Mouse (Mus musculus): ENCODE measurements around the gene Ikzf1. TPM values are rescaled to one million over a fixed set of nuclear protein-coding genes. Genes with fewer than 3 reads are reported as not detected.

Ikzf1 gene
- polyA plus RNA-seq, 1 experiment from 2014 or later, result 2.8 TPM

DNA sequence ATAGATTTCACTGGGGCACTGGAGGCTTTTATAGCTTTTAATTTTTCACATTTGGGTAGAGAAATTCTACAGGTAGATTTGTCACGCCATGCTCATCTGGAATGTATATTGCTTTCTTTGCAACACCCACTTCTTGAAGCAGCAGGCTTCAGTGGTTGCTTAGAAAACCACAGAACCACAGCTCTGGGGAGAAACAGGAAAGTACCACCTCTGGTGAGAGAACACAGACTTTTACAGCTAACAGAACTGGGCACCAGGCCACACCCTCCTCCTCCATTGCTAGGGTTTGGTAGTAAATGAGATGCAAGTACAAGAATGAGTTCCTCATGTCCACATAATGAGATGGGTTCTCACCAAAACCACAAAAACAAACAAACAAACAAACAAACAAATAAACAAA lies 81.3 kb downstream of the Ikzf1 start:
- no peaks in the 10 kb centered on the region for H3K36me3 ChIP-seq
- no peaks in the 10 kb centered on the region for H3K4me1 ChIP-seq
- no peak for DNase-seq (ENCODE audit: low spot score)
- H3K9me3 ChIP-seq (replicated peaks), result no peaks in the 10 kb centered on the region
- WGBS, result 95% methylated on average over 1 of the region's 1 CpGs
- no peaks in the 10 kb centered on the region for H3K27me3 ChIP-seq (ENCODE audit: low read depth, poor library complexity, severe bottlenecking)
- H3K4me3 ChIP-seq, result no peak overlapping the region
- H3K27ac ChIP-seq (replicated peaks), result no peak overlapping the region

- Histone ChIP-seq H3K27ac (replicated peaks) (no peak overlapping the region), H3K4me3 (no peak overlapping the region), H3K27me3 (ENCODE audit: low read depth, poor library complexity, severe bottlenecking) (no peaks in the 10 kb centered on the region), H3K9me3 (replicated peaks) (no peaks in the 10 kb centered on the region), H3K4me1 (no peaks in the 10 kb centered on the region), H3K36me3 (no peaks in the 10 kb centered on the region)
- DNase-seq (ENCODE audit: low spot score), result no peak
Measured at GRCm38 (mm10) chr11:11766736-11767135, 81.9 kb downstream of the Ikzf1 start.

DNA sequence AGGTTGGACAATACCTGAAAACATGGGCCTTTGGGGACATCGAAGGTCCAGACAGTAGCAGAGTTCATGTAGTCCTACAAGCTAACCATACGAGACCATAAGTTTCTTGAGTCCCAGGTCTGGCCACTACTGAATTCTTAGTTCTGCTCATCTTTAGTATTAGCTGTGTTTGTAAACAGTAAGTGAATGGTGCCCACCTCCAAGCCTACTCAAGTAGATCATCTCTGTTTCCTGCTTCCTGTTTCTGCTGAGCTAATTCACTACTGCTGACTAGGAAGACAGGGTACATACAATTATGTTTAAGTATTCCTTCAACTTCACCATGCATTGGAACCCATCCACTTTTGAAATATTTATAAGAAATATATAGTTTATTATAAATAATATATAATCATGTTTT lies 83.3 kb downstream of the Ikzf1 start:
- Histone ChIP-seq H3K9me3 (replicated peaks) (no peaks in the 10 kb centered on the region), H3K27ac (replicated peaks) (no peak overlapping the region), H3K4me3 (no peak overlapping the region), H3K4me1 (no peaks in the 10 kb centered on the region), H3K36me3 (no peaks in the 10 kb centered on the region), H3K27me3 (ENCODE audit: low read depth, poor library complexity, severe bottlenecking) (no peaks in the 10 kb centered on the region)
- no peak for DNase-seq (ENCODE audit: low spot score)
- 85% methylated on average over 2 of the region's 2 CpGs for WGBS

DNA sequence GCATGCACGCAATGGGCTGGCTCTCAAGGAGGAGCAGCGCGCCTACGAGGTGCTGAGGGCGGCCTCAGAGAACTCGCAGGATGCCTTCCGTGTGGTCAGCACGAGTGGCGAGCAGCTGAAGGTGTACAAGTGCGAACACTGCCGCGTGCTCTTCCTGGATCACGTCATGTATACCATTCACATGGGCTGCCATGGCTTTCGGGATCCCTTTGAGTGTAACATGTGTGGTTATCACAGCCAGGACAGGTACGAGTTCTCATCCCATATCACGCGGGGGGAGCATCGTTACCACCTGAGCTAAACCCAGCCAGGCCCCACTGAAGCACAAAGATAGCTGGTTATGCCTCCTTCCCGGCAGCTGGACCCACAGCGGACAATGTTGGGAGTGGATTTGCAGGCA lies 84.5 kb downstream of the Ikzf1 start:
- H3K36me3 ChIP-seq, result no peaks in the 10 kb centered on the region
- no peaks in the 10 kb centered on the region for H3K4me1 ChIP-seq
- 92% methylated on average over 20 of the region's 20 CpGs for WGBS
- H3K27me3 ChIP-seq (ENCODE audit: low read depth, poor library complexity, severe bottlenecking), result no peaks in the 10 kb centered on the region
- no peak overlapping the region for H3K4me3 ChIP-seq
- no peaks in the 10 kb centered on the region for H3K9me3 ChIP-seq (replicated peaks)
- no peak for DNase-seq (ENCODE audit: low spot score)
- H3K27ac ChIP-seq (replicated peaks), result no peak overlapping the region

DNA sequence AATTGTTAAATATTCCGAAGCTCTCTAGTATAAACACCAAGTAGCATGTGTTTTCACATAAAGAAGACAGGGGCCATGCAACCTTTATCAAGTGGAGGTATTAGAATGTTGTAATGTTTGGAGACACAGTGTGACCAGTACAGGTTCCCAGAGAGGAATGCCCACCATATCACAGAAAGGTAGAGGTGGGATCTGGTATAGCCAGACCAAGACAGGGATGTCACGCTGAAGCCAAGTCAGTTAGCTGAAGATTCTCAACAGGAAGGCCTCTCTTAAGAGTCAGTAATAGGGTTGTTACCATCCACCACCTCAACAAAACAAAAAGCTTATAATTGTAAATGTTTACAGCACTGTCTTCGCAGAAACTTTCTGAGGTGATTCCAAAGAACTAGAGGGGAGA lies 85.9 kb downstream of the Ikzf1 start:
- WGBS, result 95% methylated on average over 3 of the region's 3 CpGs
- Histone ChIP-seq H3K9me3 (replicated peaks) (no peaks in the 10 kb centered on the region), H3K27me3 (ENCODE audit: low read depth, poor library complexity, severe bottlenecking) (no peaks in the 10 kb centered on the region), H3K36me3 (no peaks in the 10 kb centered on the region), H3K27ac (replicated peaks) (no peak overlapping the region), H3K4me3 (no peak overlapping the region), H3K4me1 (no peaks in the 10 kb centered on the region)
- DNase-seq (ENCODE audit: low spot score), result no peak

DNA sequence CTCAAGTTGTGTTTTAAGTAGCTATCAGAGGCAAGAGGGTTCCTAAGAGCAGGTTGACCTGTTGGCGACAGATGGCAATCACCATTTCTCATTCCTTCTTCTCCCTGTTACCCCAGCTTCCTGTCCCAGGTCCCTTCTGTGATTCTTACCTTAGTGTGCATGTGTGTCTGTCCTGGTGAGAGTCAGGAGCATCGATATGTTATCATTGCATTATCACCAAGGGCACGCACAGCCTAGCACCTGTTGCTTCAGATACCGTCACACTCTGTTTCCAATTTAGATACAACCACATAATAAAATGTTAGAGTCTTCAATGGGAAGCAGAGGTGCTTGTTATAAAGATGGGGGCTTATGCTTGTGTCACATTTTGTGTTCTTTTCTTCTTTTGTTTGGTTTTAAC lies 87.4 kb downstream of the Ikzf1 start:
- no peak for DNase-seq (ENCODE audit: low spot score)
- no peak overlapping the region for H3K4me3 ChIP-seq
- no peaks in the 10 kb centered on the region for H3K9me3 ChIP-seq (replicated peaks)
- 95% methylated on average over 4 of the region's 4 CpGs for WGBS
- no peaks in the 10 kb centered on the region for H3K27me3 ChIP-seq (ENCODE audit: low read depth, poor library complexity, severe bottlenecking)
- no peak overlapping the region for H3K27ac ChIP-seq (replicated peaks)
- H3K4me1 ChIP-seq, result no peaks in the 10 kb centered on the region
- H3K36me3 ChIP-seq, result no peaks in the 10 kb centered on the region

DNA sequence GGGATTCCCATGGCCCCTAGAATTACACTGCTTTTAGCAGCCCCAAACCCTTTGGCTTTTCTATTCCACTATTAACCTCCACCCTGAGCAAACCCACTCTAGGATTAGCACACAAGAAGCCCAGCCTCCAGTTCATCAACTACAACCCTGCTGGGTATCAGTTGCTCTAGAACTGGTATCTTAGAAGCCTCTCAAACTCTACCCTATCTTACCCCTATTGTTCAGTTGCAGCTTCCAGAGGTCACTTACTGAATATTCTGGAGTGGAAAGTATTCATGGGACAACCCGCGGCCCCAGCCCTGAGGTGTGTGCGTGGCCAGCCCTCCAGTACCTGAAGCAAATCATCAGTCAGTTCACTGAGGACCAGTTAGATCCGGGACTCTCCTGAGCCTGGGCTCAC lies 89.6 kb downstream of the Ikzf1 start:
- H3K4me1 ChIP-seq, result no peaks in the 10 kb centered on the region
- no peaks in the 10 kb centered on the region for H3K9me3 ChIP-seq (replicated peaks)
- no peak overlapping the region for H3K27ac ChIP-seq (replicated peaks)
- 92% methylated on average over 4 of the region's 4 CpGs for WGBS
- H3K4me3 ChIP-seq, result no peak overlapping the region
- no peak for DNase-seq (ENCODE audit: low spot score)
- no peaks in the 10 kb centered on the region for H3K36me3 ChIP-seq
- H3K27me3 ChIP-seq (ENCODE audit: low read depth, poor library complexity, severe bottlenecking), result no peaks in the 10 kb centered on the region

GRCm38 (mm10) chr11:11774893-11775292 lies 90.1 kb downstream of the Ikzf1 start:
- Histone ChIP-seq H3K9me3 (replicated peaks) (no peaks in the 10 kb centered on the region), H3K4me1 (no peaks in the 10 kb centered on the region), H3K36me3 (no peaks in the 10 kb centered on the region), H3K4me3 (no peak overlapping the region), H3K27me3 (ENCODE audit: low read depth, poor library complexity, severe bottlenecking) (no peaks in the 10 kb centered on the region), H3K27ac (replicated peaks) (no peak overlapping the region)
- no peak for DNase-seq (ENCODE audit: low spot score)
- WGBS, result 94% methylated on average over 5 of the region's 5 CpGs

GRCm38 (mm10) chr11:11776071-11776821 lies 91.4 kb downstream of the Ikzf1 start:
- H3K27me3 ChIP-seq (ENCODE audit: low read depth, poor library complexity, severe bottlenecking), result no peaks in the 10 kb centered on the region
- DNase-seq (ENCODE audit: low spot score), result no peak
- WGBS, result 75% methylated on average over 4 of the region's 4 CpGs
- H3K4me3 ChIP-seq, result no peak overlapping the region
- H3K27ac ChIP-seq (replicated peaks), result no peak overlapping the region
- H3K36me3 ChIP-seq, result no peaks in the 10 kb centered on the region
- no peaks in the 10 kb centered on the region for H3K9me3 ChIP-seq (replicated peaks)
- no peaks in the 10 kb centered on the region for H3K4me1 ChIP-seq

GRCm38 (mm10) chr11:11776822-11777174 lies 92.0 kb downstream of the Ikzf1 start:
- DNase-seq (ENCODE audit: low spot score), result no peak
- H3K9me3 ChIP-seq (replicated peaks), result no peaks in the 10 kb centered on the region
- no peaks in the 10 kb centered on the region for H3K4me1 ChIP-seq
- no peaks in the 10 kb centered on the region for H3K27me3 ChIP-seq (ENCODE audit: low read depth, poor library complexity, severe bottlenecking)
- H3K4me3 ChIP-seq, result no peak overlapping the region
- H3K36me3 ChIP-seq, result no peaks in the 10 kb centered on the region
- no peak overlapping the region for H3K27ac ChIP-seq (replicated peaks)
- WGBS, result 86% methylated on average over 7 of the region's 7 CpGs

DNA sequence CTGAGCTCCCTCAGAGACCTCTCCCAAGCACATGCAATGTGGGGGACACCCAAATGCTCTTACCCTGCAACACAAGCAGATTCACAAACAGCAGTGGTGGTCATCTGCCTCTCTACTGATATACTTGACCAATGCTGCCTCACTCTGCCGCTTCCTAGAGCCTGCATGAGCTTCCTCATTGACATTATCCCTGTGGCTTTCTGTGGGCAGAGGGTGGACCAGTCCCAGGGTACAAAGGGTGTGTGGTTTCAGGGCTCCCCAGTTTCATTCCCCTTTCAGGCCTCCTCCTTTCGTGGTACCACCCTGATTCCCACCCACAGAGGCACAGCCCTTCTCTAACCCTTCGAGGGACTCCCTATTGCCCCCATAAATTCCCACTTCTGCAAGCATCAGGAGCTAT lies 92.4 kb downstream of the Ikzf1 start:
- no peaks in the 10 kb centered on the region for H3K9me3 ChIP-seq (replicated peaks)
- WGBS, result 79% methylated on average over 3 of the region's 3 CpGs
- no peak for DNase-seq (ENCODE audit: low spot score)

DNA sequence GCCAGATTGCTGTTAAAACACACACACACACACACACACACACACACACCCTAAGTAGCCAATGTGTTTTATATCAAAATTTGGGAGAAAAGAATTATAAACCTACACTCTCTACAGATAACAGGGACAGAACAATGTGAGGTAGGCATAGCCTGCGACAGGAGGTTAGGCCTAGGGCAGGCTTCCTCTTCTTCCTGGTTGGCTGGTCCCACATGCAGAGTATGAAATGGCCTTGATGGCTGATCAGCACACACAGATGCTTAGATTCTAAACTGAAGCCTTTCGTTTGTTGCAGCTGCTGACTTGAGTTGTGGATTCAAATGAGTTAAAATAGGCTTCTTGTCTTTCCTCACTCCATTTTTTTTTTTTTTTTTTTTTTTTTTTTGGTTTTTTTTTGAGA lies 93.0 kb downstream of the Ikzf1 start:
- Histone ChIP-seq H3K27me3 (ENCODE audit: low read depth, poor library complexity, severe bottlenecking) (no peaks in the 10 kb centered on the region), H3K4me3 (no peak overlapping the region), H3K4me1 (no peaks in the 10 kb centered on the region), H3K36me3 (no peaks in the 10 kb centered on the region), H3K9me3 (replicated peaks) (no peaks in the 10 kb centered on the region), H3K27ac (replicated peaks) (no peak overlapping the region)
- 89% methylated on average over 2 of the region's 2 CpGs for WGBS
- no peak for DNase-seq (ENCODE audit: low spot score)

More for the DNA sequence above, 92.4 kb downstream of the Ikzf1 start:
- Histone ChIP-seq H3K4me1 (no peaks in the 10 kb centered on the region), H3K4me3 (no peak overlapping the region), H3K27me3 (ENCODE audit: low read depth, poor library complexity, severe bottlenecking) (no peaks in the 10 kb centered on the region), H3K27ac (replicated peaks) (no peak overlapping the region), H3K36me3 (no peaks in the 10 kb centered on the region)

- H3K4me1 ChIP-seq, result no peaks in the 10 kb centered on the region
- no peak overlapping the region for H3K27ac ChIP-seq (replicated peaks)
- no peak for DNase-seq (ENCODE audit: low spot score)
- no peaks in the 10 kb centered on the region for H3K36me3 ChIP-seq
- no peaks in the 10 kb centered on the region for H3K27me3 ChIP-seq (ENCODE audit: low read depth, poor library complexity, severe bottlenecking)
- WGBS, result 94% methylated on average over 6 of the region's 6 CpGs
- H3K4me3 ChIP-seq, result no peak overlapping the region
- H3K9me3 ChIP-seq (replicated peaks), result no peaks in the 10 kb centered on the region
Measured at GRCm38 (mm10) chr11:11778345-11778744, 93.5 kb downstream of the Ikzf1 start.

DNA sequence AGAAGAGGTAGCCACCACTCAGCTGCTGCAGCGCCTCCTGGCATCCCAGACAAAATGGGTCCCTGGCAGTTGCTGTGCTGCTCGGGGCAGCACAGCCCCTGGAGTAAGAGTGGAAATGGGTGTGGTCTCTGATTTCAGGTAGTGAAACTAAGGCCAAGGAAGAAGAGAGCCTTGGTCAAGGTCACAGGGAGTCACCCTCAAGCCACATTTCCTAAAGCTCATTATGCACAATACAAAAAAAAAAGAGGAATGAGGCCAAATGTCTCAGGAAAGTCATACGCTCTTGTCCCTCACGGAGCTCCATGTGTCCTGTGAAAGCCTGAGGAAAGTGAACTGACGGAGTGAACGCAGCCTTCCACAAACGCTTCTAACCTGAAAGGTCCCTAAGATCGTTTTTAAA lies 96.9 kb downstream of the Ikzf1 start:
- H3K9me3 ChIP-seq (replicated peaks), result no peaks in the 10 kb centered on the region
- H3K4me1 ChIP-seq, result no peaks in the 10 kb centered on the region
- DNase-seq (ENCODE audit: low spot score), result no peak

More for the DNA sequence above, 96.9 kb downstream of the Ikzf1 start:
- Histone ChIP-seq H3K36me3 (no peaks in the 10 kb centered on the region), H3K4me3 (no peak overlapping the region), H3K27ac (replicated peaks) (no peak overlapping the region), H3K27me3 (ENCODE audit: low read depth, poor library complexity, severe bottlenecking) (no peaks in the 10 kb centered on the region)
- WGBS, result 86% methylated on average over 8 of the region's 8 CpGs

All from midbrain, embryonic 10.5 days (tissue).